Mouse (Mus musculus) neural tube, embryonic 15.5 days (tissue): ENCODE results near the gene Gm17535. TPM values are rescaled to one million over a fixed set of nuclear protein-coding genes. Genes with fewer than 3 reads are reported as not detected.
"Not testable (repeated sequence)": the region's sequence is repeated elsewhere in the genome, so short reads cannot be mapped to it uniquely, and the experiment has no call there.

Experiments used
- ATAC-seq: fragments of 200-750 bp; cut with Nextera tagmentation; 2 replicates; pipeline ENCODE4 v1.8.0; 2017; ENCODE audit warnings: mild to moderate bottlenecking, moderate TSS enrichment, moderate library complexity; ENCODE audit not compliant: low FRiP score
- H3K27ac ChIP-seq: fragments of 300-500 bp; sonication (generic); replicated peaks from 2 replicates; pipeline ENCODE4 v1.5.1; 2015; ENCODE audit warnings: mild to moderate bottlenecking, inconsistent platforms
- H3K27me3 ChIP-seq: fragments of 300-500 bp; sonication (generic); replicated peaks from 2 replicates; pipeline ENCODE4 v1.6.1; 2015; ENCODE audit warnings: inconsistent platforms
- H3K36me3 ChIP-seq: fragments of 300-500 bp; sonication (generic); 2 replicates; pipeline ENCODE4 v1.6.1; 2015; ENCODE audit warnings: inconsistent platforms
- H3K4me1 ChIP-seq: fragments of 300-500 bp; sonication (generic); 2 replicates; pipeline ENCODE4 v1.6.1; 2015; ENCODE audit warnings: inconsistent platforms
- H3K4me2 ChIP-seq: fragments of 300-500 bp; sonication (generic); 2 replicates; pipeline ENCODE4 v1.6.1; 2015; ENCODE audit warnings: inconsistent platforms, mild to moderate bottlenecking, moderate library complexity
- H3K4me3 ChIP-seq: fragments of 300-500 bp; sonication (generic); replicated peaks from 2 replicates; pipeline ENCODE4 v1.5.1; 2015; ENCODE audit warnings: mild to moderate bottlenecking, inconsistent platforms
- H3K9ac ChIP-seq: fragments of 300-500 bp; sonication (generic); replicated peaks from 2 replicates; pipeline ENCODE4 v1.6.1; 2015; ENCODE audit warnings: mild to moderate bottlenecking, inconsistent platforms
- H3K9me3 ChIP-seq: fragments of 300-500 bp; sonication (generic); replicated peaks from 2 replicates; pipeline ENCODE4 v1.6.1; 2016; ENCODE audit warnings: inconsistent platforms
- WGBS: fragments of 180-500 bp; shearing (Covaris S2); methylation state at CpG from one replicate; pipeline ENCODE4 v1.1.7; 2015; ENCODE audit warnings: mixed read lengths; 5-methylcytosine and 5-hydroxymethylcytosine counted together
- polyA plus RNA-seq: library from polyadenylated mRNA; unstranded; fragments of >200 nt; fragmentation: Nextera tagmentation; extraction: Ambion mirVana; gene quantifications from 2 replicates; pipeline ENCODE4 v1.2.1, GENCODE M21; 2015

The Gm17535 gene
- polyA plus RNA-seq: not detected in 2 replicates

DNA sequence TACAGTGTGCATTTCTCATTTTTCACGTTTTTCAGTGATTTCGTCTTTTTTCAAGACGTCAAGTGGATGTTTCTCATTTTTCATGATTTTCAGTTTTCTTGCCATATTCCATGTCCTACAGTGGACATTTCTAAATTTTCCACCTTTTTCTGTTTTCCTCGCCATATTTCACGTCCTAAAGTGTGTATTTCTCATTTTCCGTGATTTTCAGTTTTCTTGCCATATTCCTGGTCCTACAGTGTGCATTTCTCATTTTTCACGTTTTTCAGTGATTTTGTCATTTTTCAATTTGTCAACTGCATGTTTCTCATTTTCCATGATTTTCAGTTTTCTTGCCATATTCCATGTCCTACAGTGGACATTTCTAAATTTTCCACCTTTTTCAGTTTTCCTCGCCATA is at the start of gene Gm17535:
Gm17535 (plus strand) TSS at position 301 of the 400 bp plus-strand sequence.
- not testable (repeated sequence) for H3K4me2 ChIP-seq

DNA sequence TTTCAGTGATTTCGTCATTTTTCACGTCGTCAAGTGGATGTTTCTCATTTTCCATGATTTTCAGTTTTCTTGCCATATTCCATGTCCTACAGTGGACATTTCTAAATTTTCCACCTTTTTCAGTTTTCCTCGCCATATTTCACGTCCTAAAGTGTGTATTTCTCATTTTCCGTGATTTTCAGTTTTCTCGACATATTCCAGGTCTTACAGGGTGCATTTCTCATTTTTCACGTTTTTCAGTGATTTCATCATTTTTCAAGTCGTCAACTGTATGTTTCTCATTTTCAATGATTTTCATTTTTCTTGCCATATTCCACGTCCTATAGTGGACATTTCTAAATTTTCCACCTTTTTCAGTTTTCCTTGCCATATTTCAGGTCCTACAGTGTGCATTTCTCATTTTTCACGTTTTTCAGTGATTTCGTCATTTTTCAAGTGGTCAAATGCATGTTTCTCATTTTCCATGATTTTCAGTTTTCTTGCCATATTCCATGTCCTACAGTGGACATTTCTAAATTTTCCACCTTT is 33.9 kb upstream of the Gm17535 start, which contains the start of gene Gm10722:
Gm10722 (plus strand) TSS at position 478 of the 528 bp plus-strand sequence.
- not testable (repeated sequence) for ATAC-seq, H3K27me3 ChIP-seq, H3K4me1 ChIP-seq, H3K9me3 ChIP-seq, H3K27ac ChIP-seq, H3K4me2 ChIP-seq, H3K36me3 ChIP-seq, H3K9ac ChIP-seq, H3K4me3 ChIP-seq
- 74% methylated on average over 12 of the region's 12 CpGs for WGBS

More for the DNA sequence above, at the start of gene Gm17535:
- H3K9me3 ChIP-seq, H3K4me1 ChIP-seq, H3K27me3 ChIP-seq, H3K4me3 ChIP-seq, H3K36me3 ChIP-seq, H3K9ac ChIP-seq, ATAC-seq, H3K27ac ChIP-seq: not testable (repeated sequence)
- WGBS: 38% methylated on average over 1 of the region's 8 CpGs

GRCm38 (mm10) chr9:3001006-3001405 is 33.4 kb upstream of the Gm17535 start:
- not testable (repeated sequence) for H3K4me2 ChIP-seq, ATAC-seq, H3K36me3 ChIP-seq, H3K4me3 ChIP-seq, H3K4me1 ChIP-seq, H3K9ac ChIP-seq, H3K27me3 ChIP-seq, H3K9me3 ChIP-seq, H3K27ac ChIP-seq
- WGBS: 67% methylated on average over 8 of the region's 8 CpGs

DNA sequence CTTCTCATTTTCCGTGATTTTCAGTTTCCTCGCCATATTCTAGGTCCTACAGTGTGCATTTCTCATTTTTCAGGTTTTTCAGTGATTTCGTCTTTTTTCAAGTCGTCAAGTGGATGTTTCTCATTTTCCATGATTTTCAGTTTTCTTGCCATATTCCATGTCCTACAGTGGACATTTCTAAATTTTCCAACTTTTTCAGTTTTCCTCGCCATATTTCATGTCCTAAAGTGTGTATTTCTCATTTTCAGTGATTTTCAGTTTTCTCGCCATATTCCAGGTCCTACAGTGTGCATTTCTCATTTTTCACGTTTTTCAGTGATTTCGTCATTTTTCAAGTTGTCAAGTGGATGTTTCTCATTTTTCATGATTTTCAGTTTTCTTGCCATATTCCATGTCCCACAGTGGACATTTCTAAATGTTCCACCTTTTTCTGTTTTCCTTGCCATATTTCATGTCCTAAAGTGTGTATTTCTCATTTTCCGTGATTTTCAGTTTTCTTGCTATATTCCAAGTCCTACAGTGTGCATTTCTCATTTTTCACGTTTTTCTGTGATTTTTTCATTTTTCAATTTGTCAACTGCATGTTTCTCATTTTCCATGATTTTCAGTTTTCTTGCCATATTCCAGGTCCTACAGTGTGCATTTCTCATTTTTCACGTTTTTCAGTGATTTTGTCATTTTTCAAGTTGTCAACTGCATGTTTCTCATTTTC is 32.3 kb upstream of the Gm17535 start:
- ATAC-seq: peak; percentile 84
- not testable (repeated sequence) for H3K36me3 ChIP-seq, H3K4me2 ChIP-seq, H3K27me3 ChIP-seq, H3K9me3 ChIP-seq, H3K9ac ChIP-seq, H3K4me1 ChIP-seq, H3K27ac ChIP-seq, H3K4me3 ChIP-seq
- 70% methylated on average over 9 of the region's 11 CpGs for WGBS

DNA sequence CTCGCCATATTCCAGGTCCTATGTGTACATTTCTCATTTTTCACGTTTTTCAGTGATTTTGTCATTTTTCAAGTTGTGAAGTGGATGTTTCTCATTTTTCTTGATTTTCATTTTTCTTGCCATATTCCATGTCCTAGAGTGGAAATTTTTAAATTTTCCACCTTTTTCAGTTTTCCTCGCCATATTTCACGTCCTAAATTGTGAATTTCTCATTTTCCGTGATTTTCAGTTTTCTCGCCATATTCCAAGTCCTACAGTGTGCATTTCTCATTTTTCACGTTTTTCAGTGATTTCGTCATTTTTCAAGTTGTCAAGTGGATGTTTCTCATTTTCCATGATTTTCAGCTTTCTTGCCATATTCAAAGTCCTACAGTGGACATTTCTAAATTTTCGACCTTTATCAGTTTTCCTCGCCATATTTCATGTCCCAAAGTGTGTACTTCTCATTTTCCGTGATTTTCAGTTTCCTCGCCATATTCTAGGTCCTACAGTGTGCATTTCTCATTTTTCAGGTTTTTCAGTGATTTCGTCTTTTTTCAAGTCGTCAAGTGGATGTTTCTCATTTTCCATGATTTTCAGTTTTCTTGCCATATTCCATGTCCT is 31.5 kb upstream of the Gm17535 start, which contains the start of gene Gm11168:
Gm11168 (plus strand) TSS at position 553 of the 603 bp plus-strand sequence.
- not testable (repeated sequence) for H3K9ac ChIP-seq, H3K4me2 ChIP-seq, H3K36me3 ChIP-seq, H3K4me1 ChIP-seq, H3K27ac ChIP-seq, H3K4me3 ChIP-seq, ATAC-seq, H3K27me3 ChIP-seq, H3K9me3 ChIP-seq
- 73% methylated on average over 6 of the region's 14 CpGs for WGBS

DNA sequence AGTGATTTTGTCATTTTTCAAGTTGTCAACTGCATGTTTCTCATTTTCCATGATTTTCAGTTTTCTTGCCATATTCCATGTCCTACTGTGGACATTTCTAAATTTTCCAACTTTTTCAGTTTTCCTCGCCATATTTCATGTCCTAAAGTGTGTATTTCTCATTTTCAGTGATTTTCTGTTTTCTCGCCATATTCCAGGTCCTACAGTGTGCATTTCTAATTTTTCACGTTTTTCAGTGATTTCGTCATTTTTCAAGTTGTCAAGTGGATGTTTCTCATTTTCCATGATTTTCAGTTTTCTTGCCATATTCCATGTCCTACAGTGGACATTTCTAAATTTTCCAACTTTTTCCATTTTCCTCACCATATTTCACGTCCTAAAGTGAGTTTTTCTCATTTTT is 28.2 kb upstream of the Gm17535 start:
- H3K4me3 ChIP-seq, H3K9ac ChIP-seq, H3K27ac ChIP-seq, H3K27me3 ChIP-seq, H3K4me1 ChIP-seq, ATAC-seq, H3K9me3 ChIP-seq, H3K36me3 ChIP-seq, H3K4me2 ChIP-seq: not testable (repeated sequence)
- WGBS: 85% methylated on average over 1 of the region's 5 CpGs

GRCm38 (mm10) chr9:3006636-3007035 is 27.8 kb upstream of the Gm17535 start:
- H3K27me3 ChIP-seq, H3K36me3 ChIP-seq, H3K27ac ChIP-seq, H3K4me1 ChIP-seq, H3K4me3 ChIP-seq, H3K9me3 ChIP-seq, H3K9ac ChIP-seq, H3K4me2 ChIP-seq: not testable (repeated sequence)
- peak; percentile 83 for ATAC-seq
- 74% methylated on average over 8 of the region's 8 CpGs for WGBS

DNA sequence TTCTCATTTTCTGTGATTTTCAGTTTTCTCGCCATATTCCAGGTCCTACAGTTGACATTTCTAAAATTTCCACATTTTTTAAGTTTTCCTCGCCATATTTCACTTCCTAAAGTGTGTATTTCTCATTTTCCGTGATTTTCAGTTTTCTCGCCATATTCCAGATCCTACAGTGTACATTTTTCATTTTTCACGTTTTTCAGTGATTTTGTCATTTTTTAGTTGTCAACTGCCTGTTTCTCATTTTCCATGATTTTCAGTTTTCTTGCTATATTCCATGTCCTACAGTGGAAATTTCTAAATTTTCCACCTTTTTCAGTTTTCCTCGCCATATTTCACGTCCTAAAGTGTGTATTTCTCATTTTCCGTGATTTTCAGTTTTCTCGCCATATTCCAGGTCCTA is 27.1 kb upstream of the Gm17535 start:
- H3K9ac ChIP-seq, H3K27me3 ChIP-seq, H3K9me3 ChIP-seq, H3K4me2 ChIP-seq, H3K27ac ChIP-seq, H3K4me1 ChIP-seq, H3K4me3 ChIP-seq, H3K36me3 ChIP-seq: not testable (repeated sequence)
- ATAC-seq: peak; percentile 46; the same call in 1 of the 2 replicates
- WGBS: 79% methylated on average over 8 of the region's 9 CpGs

DNA sequence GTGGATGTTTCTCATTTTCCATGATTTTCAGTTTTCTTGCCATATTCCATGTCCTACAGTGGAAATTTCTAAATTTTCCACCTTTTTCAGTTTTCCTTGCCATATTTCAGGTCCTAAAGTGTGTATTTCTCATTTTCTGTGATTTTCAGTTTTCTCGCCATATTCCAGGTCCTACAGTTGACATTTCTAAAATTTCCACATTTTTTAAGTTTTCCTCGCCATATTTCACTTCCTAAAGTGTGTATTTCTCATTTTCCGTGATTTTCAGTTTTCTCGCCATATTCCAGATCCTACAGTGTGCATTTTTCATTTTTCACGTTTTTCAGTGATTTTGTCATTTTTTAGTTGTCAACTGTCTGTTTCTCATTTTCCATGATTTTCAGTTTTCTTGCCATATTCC is 25.1 kb upstream of the Gm17535 start:
- H3K27me3 ChIP-seq, H3K4me2 ChIP-seq, H3K9me3 ChIP-seq, H3K9ac ChIP-seq, H3K4me1 ChIP-seq, H3K4me3 ChIP-seq, H3K36me3 ChIP-seq, H3K27ac ChIP-seq: not testable (repeated sequence)
- WGBS: no CpG with 5 or more reads among the region's 5 CpGs
- 0 out of 2 replicates have a peak, but pooled peaks have one; percentile 42 for ATAC-seq

DNA sequence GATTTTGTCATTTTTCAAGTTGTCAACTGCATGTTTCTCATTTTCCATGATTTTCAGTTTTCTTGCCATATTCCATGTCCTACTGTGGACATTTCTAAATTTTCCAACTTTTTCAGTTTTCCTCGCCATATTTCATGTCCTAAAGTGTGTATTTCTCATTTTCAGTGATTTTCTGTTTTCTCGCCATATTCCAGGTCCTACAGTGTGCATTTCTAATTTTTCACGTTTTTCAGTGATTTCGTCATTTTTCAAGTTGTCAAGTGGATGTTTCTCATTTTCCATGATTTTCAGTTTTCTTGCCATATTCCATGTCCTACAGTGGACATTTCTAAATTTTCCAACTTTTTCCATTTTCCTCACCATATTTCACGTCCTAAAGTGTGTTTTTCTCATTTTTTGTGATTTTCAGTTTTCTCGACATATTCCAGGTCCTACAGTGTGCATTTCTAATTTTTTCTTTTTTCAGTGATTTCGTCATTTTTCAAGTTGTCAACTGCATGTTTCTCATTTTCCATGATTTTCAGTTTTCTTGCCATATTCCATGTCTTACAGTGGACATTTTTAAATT is 22.3 kb upstream of the Gm17535 start:
- WGBS: 89% methylated on average over 3 of the region's 7 CpGs
- H3K27ac ChIP-seq, H3K9ac ChIP-seq, H3K36me3 ChIP-seq, H3K4me1 ChIP-seq, ATAC-seq, H3K4me2 ChIP-seq, H3K27me3 ChIP-seq, H3K4me3 ChIP-seq, H3K9me3 ChIP-seq: not testable (repeated sequence)

GRCm38 (mm10) chr9:3012733-3013279 is 21.6 kb upstream of the Gm17535 start, which contains the start of gene Gm10721:
Gene Gm10721 (plus strand): TSS chr9:3013140.
- H3K9ac ChIP-seq, H3K4me2 ChIP-seq, H3K4me1 ChIP-seq, H3K27ac ChIP-seq, H3K36me3 ChIP-seq, H3K27me3 ChIP-seq, H3K9me3 ChIP-seq, H3K4me3 ChIP-seq: not testable (repeated sequence)
- no CpG with 5 or more reads among the region's 11 CpGs for WGBS
- peak; percentile 63 for ATAC-seq

DNA sequence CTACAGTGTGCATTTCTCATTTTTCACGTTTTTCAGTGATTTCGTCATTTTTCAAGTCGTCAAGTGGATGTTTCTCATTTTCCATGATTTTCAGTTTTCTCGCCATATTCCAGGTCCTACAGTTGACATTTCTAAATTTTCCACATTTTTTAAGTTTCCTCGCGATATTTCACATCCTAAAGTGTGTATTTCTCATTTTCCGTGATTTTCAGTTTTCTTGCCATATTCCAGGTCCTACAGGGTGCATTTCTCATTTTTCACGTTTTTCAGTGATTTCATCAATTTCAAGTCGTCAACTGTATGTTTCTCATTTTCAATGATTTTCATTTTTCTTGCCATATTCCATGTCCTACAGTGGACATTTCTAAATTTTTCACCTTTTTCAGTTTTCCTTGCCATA is 19.0 kb upstream of the Gm17535 start, which contains the start of gene Gm10720:
Gm10720 (plus strand) TSS at position 301 of the 400 bp plus-strand sequence.
- WGBS: 70% methylated on average over 5 of the region's 9 CpGs
- H3K27ac ChIP-seq, H3K4me1 ChIP-seq, H3K27me3 ChIP-seq, H3K9me3 ChIP-seq, ATAC-seq, H3K4me2 ChIP-seq, H3K9ac ChIP-seq, H3K36me3 ChIP-seq, H3K4me3 ChIP-seq: not testable (repeated sequence)
